Mouse (Mus musculus): ENCODE measurements at regions not wholly inside any gene's neighbourhood (a gene's known extent, or its start where the extent isn't known, plus 50 kb on each side); places are given as distances from the start of the nearest gene placed in this dataset.

DNA sequence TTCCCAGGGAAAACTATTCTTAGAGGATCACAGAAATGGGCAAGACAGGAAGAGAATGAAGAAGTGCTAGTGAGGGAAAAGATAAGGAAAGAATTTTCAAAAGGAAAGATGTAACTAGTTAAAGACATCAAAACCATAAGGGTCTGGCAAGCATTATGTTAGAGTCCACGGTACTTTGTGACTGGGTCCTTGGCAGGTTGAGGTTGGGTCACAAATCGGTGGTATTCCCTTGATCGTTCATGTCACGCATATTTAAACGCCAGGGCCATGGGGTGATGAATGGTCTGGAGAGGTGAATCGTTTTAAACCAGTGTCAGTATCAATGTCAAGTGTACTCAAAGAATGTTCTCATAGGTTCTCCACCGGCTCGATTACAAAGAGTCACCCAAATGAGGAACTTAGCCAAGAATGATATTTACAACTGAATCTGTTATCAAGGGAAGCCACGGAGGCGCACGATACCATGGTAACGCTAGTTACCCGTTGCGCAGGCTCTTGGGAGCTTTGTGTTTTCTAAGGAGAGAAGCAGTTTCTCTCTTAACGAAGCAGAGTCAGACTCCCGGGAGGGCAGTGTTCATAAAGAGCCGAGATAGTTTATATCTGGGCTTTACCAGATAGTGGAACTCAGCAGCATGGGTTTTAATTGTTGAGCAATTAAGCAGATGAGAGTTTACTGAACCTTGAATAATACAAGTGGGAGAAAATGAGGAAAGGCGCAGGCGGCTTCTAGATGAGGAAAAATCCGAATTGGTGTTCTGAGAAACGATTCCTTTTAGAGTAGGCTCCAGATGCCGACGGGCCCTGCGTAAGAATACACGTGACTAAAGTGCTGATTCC, 124.0 kb downstream of the Cdc42ep3 start:
- no peaks in the 10 kb centered on the region for H3K36me3 ChIP-seq (ENCODE audit: control insufficient read depth, insufficient read depth, low read length, poor library complexity, severe bottlenecking)
- TF ChIP-seq CHD2 (IDR thresholded peaks at IDR 0.05; ENCODE audit: low read depth, low read length) (no peak), ZC3H11A (IDR thresholded peaks at IDR 0.05; ENCODE audit: borderline replicate concordance, low read depth, low read length) (no peak), ZNF384 (IDR thresholded peaks at IDR 0.05; ENCODE audit: low read depth, low read length) (no peak), HCFC1 (IDR thresholded peaks at IDR 0.05; ENCODE audit: borderline replicate concordance, insufficient read depth, low read length) (no peak), MAFK (IDR thresholded peaks at IDR 0.05; ENCODE audit: insufficient read depth, low read depth, low read length) (no peak)
- in situ Hi-C loops (cut with MboI; ENCODE audit: low sequenced_read_pairs in 2 of 2, unreplicated experiment in 2 of 2), result no loop called here
- no peak for DNase-seq (ENCODE audit: low read depth, low spot score)
- H3K27ac ChIP-seq (ENCODE audit: insufficient read depth, low read depth, low read length, poor library complexity, severe bottlenecking), result no peak overlapping the region
- H3K4me1 ChIP-seq (ENCODE audit: control insufficient read depth in 2 of 2, insufficient read depth in 2 of 2, low read length in 2 of 2, poor library complexity in 1 of 2), result no peaks in the 10 kb centered on the region; a peak in 1 of 4 replicates
- H3K9ac ChIP-seq (ENCODE audit: insufficient read depth, low read depth, low read length, poor library complexity, severe bottlenecking), result no peak overlapping the region
- H3K4me3 ChIP-seq (ENCODE audit: insufficient read depth in 1 of 2, low read depth in 1 of 2, low read length in 2 of 2, poor library complexity in 1 of 2, severe bottlenecking in 1 of 2), result no peak overlapping the region
- H3K9me3 ChIP-seq (ENCODE audit: control insufficient read depth, insufficient read depth, low read depth, low read length), result no peaks in the 10 kb centered on the region

GRCm38 (mm10) chr17:79206563-79206962, 148.3 kb downstream of the Cdc42ep3 start:
- Histone ChIP-seq H3K36me3 (ENCODE audit: control insufficient read depth, insufficient read depth, low read length, poor library complexity, severe bottlenecking) (no peaks in the 10 kb centered on the region), H3K27ac (ENCODE audit: insufficient read depth, low read depth, low read length, poor library complexity, severe bottlenecking) (no peak overlapping the region), H3K4me1 (ENCODE audit: control insufficient read depth in 2 of 2, insufficient read depth in 2 of 2, low read length in 2 of 2, poor library complexity in 1 of 2) (no peaks in the 10 kb centered on the region), H3K4me3 (ENCODE audit: insufficient read depth in 1 of 2, low read depth in 1 of 2, low read length in 2 of 2, poor library complexity in 1 of 2, severe bottlenecking in 1 of 2) (no peak overlapping the region), H3K9ac (ENCODE audit: insufficient read depth, low read depth, low read length, poor library complexity, severe bottlenecking) (no peak overlapping the region), H3K9me3 (ENCODE audit: control insufficient read depth, insufficient read depth, low read depth, low read length) (no peaks in the 10 kb centered on the region)
- in situ Hi-C loops (cut with MboI; ENCODE audit: low sequenced_read_pairs in 2 of 2, unreplicated experiment in 2 of 2), result no loop called here
- no peak for DNase-seq (ENCODE audit: low read depth, low spot score)
- TF ChIP-seq CHD2 (IDR thresholded peaks at IDR 0.05; ENCODE audit: low read depth, low read length) (no peak), ZC3H11A (IDR thresholded peaks at IDR 0.05; ENCODE audit: borderline replicate concordance, low read depth, low read length) (no peak), ZNF384 (IDR thresholded peaks at IDR 0.05; ENCODE audit: low read depth, low read length) (no peak), HCFC1 (IDR thresholded peaks at IDR 0.05; ENCODE audit: borderline replicate concordance, insufficient read depth, low read length) (no peak)

DNA sequence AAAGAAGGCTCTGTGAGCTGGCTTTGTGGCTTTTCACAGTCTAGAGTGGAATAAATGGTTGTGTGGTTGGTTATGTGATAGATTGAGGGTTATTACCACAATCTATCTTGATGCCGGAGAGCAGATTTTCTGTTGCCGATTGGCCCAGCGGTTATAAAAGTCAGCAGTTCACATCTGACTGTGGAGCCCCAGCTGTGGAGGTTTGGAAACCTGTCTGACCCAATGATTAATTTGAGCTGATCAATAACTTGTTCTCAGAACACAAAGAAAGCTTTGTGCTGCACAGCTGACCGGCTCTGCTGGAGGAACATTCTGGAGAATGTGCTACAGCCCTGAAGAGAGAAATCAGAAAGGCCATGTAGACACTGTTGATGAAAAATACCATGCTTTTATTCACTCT, 148.8 kb downstream of the Cdc42ep3 start:
- Histone ChIP-seq H3K4me3 (ENCODE audit: insufficient read depth in 1 of 2, low read depth in 1 of 2, low read length in 2 of 2, poor library complexity in 1 of 2, severe bottlenecking in 1 of 2) (no peak overlapping the region), H3K36me3 (ENCODE audit: control insufficient read depth, insufficient read depth, low read length, poor library complexity, severe bottlenecking) (no peaks in the 10 kb centered on the region), H3K9ac (ENCODE audit: insufficient read depth, low read depth, low read length, poor library complexity, severe bottlenecking) (no peak overlapping the region), H3K27ac (ENCODE audit: insufficient read depth, low read depth, low read length, poor library complexity, severe bottlenecking) (no peak overlapping the region), H3K4me1 (ENCODE audit: control insufficient read depth in 2 of 2, insufficient read depth in 2 of 2, low read length in 2 of 2, poor library complexity in 1 of 2) (no peaks in the 10 kb centered on the region), H3K9me3 (ENCODE audit: control insufficient read depth, insufficient read depth, low read depth, low read length) (no peaks in the 10 kb centered on the region)
- in situ Hi-C loops (cut with MboI; ENCODE audit: low sequenced_read_pairs in 2 of 2, unreplicated experiment in 2 of 2), result no loop called here
- DNase-seq (ENCODE audit: low read depth, low spot score), result no peak
- TF ChIP-seq HCFC1 (IDR thresholded peaks at IDR 0.05; ENCODE audit: borderline replicate concordance, insufficient read depth, low read length), result no peak
- TF ChIP-seq ZC3H11A (IDR thresholded peaks at IDR 0.05; ENCODE audit: borderline replicate concordance, low read depth, low read length), result no peak
- TF ChIP-seq CHD2 (IDR thresholded peaks at IDR 0.05; ENCODE audit: low read depth, low read length), result no peak
- no peak for TF ChIP-seq ZNF384 (IDR thresholded peaks at IDR 0.05; ENCODE audit: low read depth, low read length)
- TF ChIP-seq MAFK (IDR thresholded peaks at IDR 0.05; ENCODE audit: insufficient read depth, low read depth, low read length), result no peak

- Histone ChIP-seq H3K9me3 (ENCODE audit: control insufficient read depth, insufficient read depth, low read depth, low read length) (no peaks in the 10 kb centered on the region), H3K9ac (ENCODE audit: insufficient read depth, low read depth, low read length, poor library complexity, severe bottlenecking) (no peak overlapping the region), H3K27ac (ENCODE audit: insufficient read depth, low read depth, low read length, poor library complexity, severe bottlenecking) (no peak overlapping the region), H3K36me3 (ENCODE audit: control insufficient read depth, insufficient read depth, low read length, poor library complexity, severe bottlenecking) (no peaks in the 10 kb centered on the region), H3K4me3 (ENCODE audit: insufficient read depth in 1 of 2, low read depth in 1 of 2, low read length in 2 of 2, poor library complexity in 1 of 2, severe bottlenecking in 1 of 2) (no peak overlapping the region), H3K4me1 (ENCODE audit: control insufficient read depth in 2 of 2, insufficient read depth in 2 of 2, low read length in 2 of 2, poor library complexity in 1 of 2) (no peaks in the 10 kb centered on the region)
- no peak for DNase-seq (ENCODE audit: low read depth, low spot score)
- in situ Hi-C loops (cut with MboI; ENCODE audit: low sequenced_read_pairs in 2 of 2, unreplicated experiment in 2 of 2), result no loop called here
- TF ChIP-seq ZC3H11A (IDR thresholded peaks at IDR 0.05; ENCODE audit: borderline replicate concordance, low read depth, low read length), result no peak
- no peak for TF ChIP-seq ZNF384 (IDR thresholded peaks at IDR 0.05; ENCODE audit: low read depth, low read length)
- TF ChIP-seq CHD2 (IDR thresholded peaks at IDR 0.05; ENCODE audit: low read depth, low read length), result no peak
- no peak for TF ChIP-seq HCFC1 (IDR thresholded peaks at IDR 0.05; ENCODE audit: borderline replicate concordance, insufficient read depth, low read length)
- no peak for TF ChIP-seq MAFK (IDR thresholded peaks at IDR 0.05; ENCODE audit: insufficient read depth, low read depth, low read length)
These were observed 148.2 kb downstream of the Qpct start for GRCm38 (mm10) chr17:79199814-79200491.
